Mouse (Mus musculus): ENCODE measurements around the gene Smim1.

- TF ChIP-seq ZMIZ1 (IDR thresholded peaks at IDR 0.05; ENCODE audit: low read depth, low read length) (no peak), GATA1 (IDR thresholded peaks at IDR 0.05; ENCODE audit: low read depth, low read length) (no peak), CTCF (IDR thresholded peaks at IDR 0.05 in 2 of 3, conservative IDR thresholded peaks at IDR 0.05 in 1 of 3; ENCODE audit: control insufficient read depth in 1 of 3, insufficient read depth in 1 of 3, low read depth in 2 of 3, low read length in 3 of 3, poor library complexity in 1 of 3, severe bottlenecking in 1 of 3) (no peak), SMC3 (IDR thresholded peaks at IDR 0.05; ENCODE audit: low read depth, low read length) (no peak), POLR2A (IDR thresholded peaks at IDR 0.05; ENCODE audit: control insufficient read depth in 1 of 2, insufficient read depth in 1 of 2, low read depth in 1 of 2, low read length in 2 of 2, poor library complexity in 1 of 2) (no peak), USF1 (IDR thresholded peaks at IDR 0.05; ENCODE audit: low read depth, low read length) (no peak), BHLHE40 (IDR thresholded peaks at IDR 0.05; ENCODE audit: borderline replicate concordance, low read depth, low read length) (no peak), TBP (IDR thresholded peaks at IDR 0.05; ENCODE audit: low read depth, low read length) (no peak), CHD1 (IDR thresholded peaks at IDR 0.05; ENCODE audit: low read depth, low read length) (no peak), MXI1 (IDR thresholded peaks at IDR 0.05; ENCODE audit: low read depth, low read length) (no peak), TAL1 (IDR thresholded peaks at IDR 0.05; ENCODE audit: low read length) (no peak), EP300 (IDR thresholded peaks at IDR 0.05; ENCODE audit: low read depth in 1 of 2, low read length in 2 of 2) (no peak), USF2 (IDR thresholded peaks at IDR 0.05; ENCODE audit: borderline replicate concordance in 1 of 2, insufficient read depth in 1 of 2, low read depth in 1 of 2, low read length in 2 of 2) (no peak)
These were observed 3.2 kb downstream of the Smim1 start for GRCm38 (mm10) chr4:154022844-154023243.
